Mouse (Mus musculus): ENCODE data around the gene Tmem135. TPM values are rescaled to one million over a fixed set of nuclear protein-coding genes. Genes with fewer than 3 reads are reported as not detected.
A peak's percentile ranks its signal among the peaks of the same experiment; 100 is the strongest.

Gene Tmem135
- polyA plus RNA-seq, 1 experiment from 2014 or later, result 36.4 TPM

- no peak overlapping the region for H3K27ac ChIP-seq (ENCODE audit: low read depth, low read length)
- 24% methylated on average over 6 of the region's 6 CpGs for WGBS
These were observed 193.5 kb downstream of the Tmem135 start for GRCm38 (mm10) chr7:89210506-89210905.

GRCm38 (mm10) chr7:89206165-89206564 lies 197.9 kb downstream of the Tmem135 start:
- ATAC-seq (ENCODE audit: low read depth), result no peak
- no peak overlapping the region for H3K27ac ChIP-seq (ENCODE audit: low read depth, low read length)
- H3K27me3 ChIP-seq (ENCODE audit: control insufficient read depth, insufficient read depth, low read length), result no peaks in the 10 kb centered on the region
- H3K9ac ChIP-seq (replicated peaks; ENCODE audit: low read depth, low read length), result no peak overlapping the region
- no peaks in the 10 kb centered on the region for H3K36me3 ChIP-seq (ENCODE audit: control insufficient read depth, insufficient read depth, low read length)
- no peaks in the 10 kb centered on the region for H3K9me3 ChIP-seq (ENCODE audit: control insufficient read depth, low read length)
- no peak overlapping the region for H3K4me3 ChIP-seq (ENCODE audit: low read depth, low read length)
- H3K4me1 ChIP-seq (ENCODE audit: control insufficient read depth, insufficient read depth, low read length), result no peaks in the 10 kb centered on the region
- 89% methylated on average over 3 of the region's 3 CpGs for WGBS
- no peak overlapping the region for H3K4me2 ChIP-seq (ENCODE audit: low read depth, low read length)

More at GRCm38 (mm10) chr7:89210506-89210905, 193.5 kb downstream of the Tmem135 start:
- Histone ChIP-seq H3K9me3 (ENCODE audit: control insufficient read depth, low read length) (no peaks in the 10 kb centered on the region), H3K36me3 (ENCODE audit: control insufficient read depth, insufficient read depth, low read length) (no peaks in the 10 kb centered on the region), H3K27me3 (ENCODE audit: control insufficient read depth, insufficient read depth, low read length) (no peaks in the 10 kb centered on the region), H3K4me2 (ENCODE audit: low read depth, low read length) (no peak overlapping the region), H3K9ac (replicated peaks; ENCODE audit: low read depth, low read length) (no peak overlapping the region), H3K4me1 (ENCODE audit: control insufficient read depth, insufficient read depth, low read length) (no peaks in the 10 kb centered on the region), H3K4me3 (ENCODE audit: low read depth, low read length) (no peak overlapping the region)
- ATAC-seq (ENCODE audit: low read depth), result peak; percentile 46

GRCm38 (mm10) chr7:89205402-89205801 lies 198.6 kb downstream of the Tmem135 start:
- no peak for ATAC-seq (ENCODE audit: low read depth)
- Histone ChIP-seq H3K27me3 (ENCODE audit: control insufficient read depth, insufficient read depth, low read length) (no peaks in the 10 kb centered on the region), H3K27ac (ENCODE audit: low read depth, low read length) (no peak overlapping the region), H3K4me2 (ENCODE audit: low read depth, low read length) (no peak overlapping the region), H3K36me3 (ENCODE audit: control insufficient read depth, insufficient read depth, low read length) (no peaks in the 10 kb centered on the region), H3K4me1 (ENCODE audit: control insufficient read depth, insufficient read depth, low read length) (no peaks in the 10 kb centered on the region), H3K9ac (replicated peaks; ENCODE audit: low read depth, low read length) (no peak overlapping the region), H3K4me3 (ENCODE audit: low read depth, low read length) (no peak overlapping the region), H3K9me3 (ENCODE audit: control insufficient read depth, low read length) (no peaks in the 10 kb centered on the region)
- 95% methylated on average over 1 of the region's 1 CpGs for WGBS

GRCm38 (mm10) chr7:89203144-89203543 lies 200.9 kb downstream of the Tmem135 start:
- ATAC-seq (ENCODE audit: low read depth), result no peak
- H3K36me3 ChIP-seq (ENCODE audit: control insufficient read depth, insufficient read depth, low read length), result no peaks in the 10 kb centered on the region
- no peaks in the 10 kb centered on the region for H3K9me3 ChIP-seq (ENCODE audit: control insufficient read depth, low read length)
- no peak overlapping the region for H3K27ac ChIP-seq (ENCODE audit: low read depth, low read length)
- no peak overlapping the region for H3K4me3 ChIP-seq (ENCODE audit: low read depth, low read length)
- H3K4me2 ChIP-seq (ENCODE audit: low read depth, low read length), result no peak overlapping the region
- no peaks in the 10 kb centered on the region for H3K27me3 ChIP-seq (ENCODE audit: control insufficient read depth, insufficient read depth, low read length)
- WGBS, result 84% methylated on average over 5 of the region's 5 CpGs
- no peak overlapping the region for H3K9ac ChIP-seq (replicated peaks; ENCODE audit: low read depth, low read length)
- H3K4me1 ChIP-seq (ENCODE audit: control insufficient read depth, insufficient read depth, low read length), result no peaks in the 10 kb centered on the region

- H3K27ac ChIP-seq (ENCODE audit: low read depth, low read length), result no peak overlapping the region
- H3K27me3 ChIP-seq (ENCODE audit: control insufficient read depth, insufficient read depth, low read length), result no peaks in the 10 kb centered on the region
- no peaks in the 10 kb centered on the region for H3K9me3 ChIP-seq (ENCODE audit: control insufficient read depth, low read length)
- no peak overlapping the region for H3K4me3 ChIP-seq (ENCODE audit: low read depth, low read length)
- H3K4me2 ChIP-seq (ENCODE audit: low read depth, low read length), result no peak overlapping the region
- ATAC-seq (ENCODE audit: low read depth), result no peak
- H3K9ac ChIP-seq (replicated peaks; ENCODE audit: low read depth, low read length), result no peak overlapping the region
- no peaks in the 10 kb centered on the region for H3K4me1 ChIP-seq (ENCODE audit: control insufficient read depth, insufficient read depth, low read length)
- H3K36me3 ChIP-seq (ENCODE audit: control insufficient read depth, insufficient read depth, low read length), result no peaks in the 10 kb centered on the region
These were observed 202.1 kb downstream of the Tmem135 start for GRCm38 (mm10) chr7:89201954-89202353.

GRCm38 (mm10) chr7:89198499-89198898 lies 205.5 kb downstream of the Tmem135 start:
- Histone ChIP-seq H3K27me3 (ENCODE audit: control insufficient read depth, insufficient read depth, low read length) (no peaks in the 10 kb centered on the region), H3K9me3 (ENCODE audit: control insufficient read depth, low read length) (no peaks in the 10 kb centered on the region), H3K4me3 (ENCODE audit: low read depth, low read length) (no peak overlapping the region), H3K36me3 (ENCODE audit: control insufficient read depth, insufficient read depth, low read length) (no peaks in the 10 kb centered on the region), H3K4me1 (ENCODE audit: control insufficient read depth, insufficient read depth, low read length) (no peaks in the 10 kb centered on the region), H3K9ac (replicated peaks; ENCODE audit: low read depth, low read length) (no peak overlapping the region), H3K4me2 (ENCODE audit: low read depth, low read length) (no peak overlapping the region), H3K27ac (ENCODE audit: low read depth, low read length) (no peak overlapping the region)
- WGBS, result 84% methylated on average over 4 of the region's 4 CpGs
- ATAC-seq (ENCODE audit: low read depth), result no peak

GRCm38 (mm10) chr7:89193459-89193858 lies 210.6 kb downstream of the Tmem135 start:
- H3K4me2 ChIP-seq (ENCODE audit: low read depth, low read length), result no peak overlapping the region
- H3K9ac ChIP-seq (replicated peaks; ENCODE audit: low read depth, low read length), result no peak overlapping the region
- no peaks in the 10 kb centered on the region for H3K36me3 ChIP-seq (ENCODE audit: control insufficient read depth, insufficient read depth, low read length)
- no peak for ATAC-seq (ENCODE audit: low read depth)
- no peaks in the 10 kb centered on the region for H3K9me3 ChIP-seq (ENCODE audit: control insufficient read depth, low read length)
- H3K4me3 ChIP-seq (ENCODE audit: low read depth, low read length), result no peak overlapping the region
- no peak overlapping the region for H3K27ac ChIP-seq (ENCODE audit: low read depth, low read length)
- WGBS, result 66% methylated on average over 5 of the region's 5 CpGs
- H3K27me3 ChIP-seq (ENCODE audit: control insufficient read depth, insufficient read depth, low read length), result no peaks in the 10 kb centered on the region
- H3K4me1 ChIP-seq (ENCODE audit: control insufficient read depth, insufficient read depth, low read length), result no peaks in the 10 kb centered on the region

- Histone ChIP-seq H3K4me3 (ENCODE audit: low read depth, low read length) (no peak overlapping the region), H3K36me3 (ENCODE audit: control insufficient read depth, insufficient read depth, low read length) (no peaks in the 10 kb centered on the region), H3K27ac (ENCODE audit: low read depth, low read length) (no peak overlapping the region), H3K9ac (replicated peaks; ENCODE audit: low read depth, low read length) (no peak overlapping the region), H3K27me3 (ENCODE audit: control insufficient read depth, insufficient read depth, low read length) (no peaks in the 10 kb centered on the region), H3K4me2 (ENCODE audit: low read depth, low read length) (no peak overlapping the region), H3K9me3 (ENCODE audit: control insufficient read depth, low read length) (no peaks in the 10 kb centered on the region), H3K4me1 (ENCODE audit: control insufficient read depth, insufficient read depth, low read length) (no peaks in the 10 kb centered on the region)
- 85% methylated on average over 4 of the region's 4 CpGs for WGBS
- ATAC-seq (ENCODE audit: low read depth), result no peak
These were observed 220.1 kb downstream of the Tmem135 start for GRCm38 (mm10) chr7:89183928-89184327.

GRCm38 (mm10) chr7:89182943-89183342 lies 221.1 kb downstream of the Tmem135 start:
- Histone ChIP-seq H3K36me3 (ENCODE audit: control insufficient read depth, insufficient read depth, low read length) (no peaks in the 10 kb centered on the region), H3K9me3 (ENCODE audit: control insufficient read depth, low read length) (no peaks in the 10 kb centered on the region), H3K27ac (ENCODE audit: low read depth, low read length) (no peak overlapping the region), H3K4me1 (ENCODE audit: control insufficient read depth, insufficient read depth, low read length) (no peaks in the 10 kb centered on the region), H3K4me3 (ENCODE audit: low read depth, low read length) (no peak overlapping the region), H3K4me2 (ENCODE audit: low read depth, low read length) (no peak overlapping the region), H3K27me3 (ENCODE audit: control insufficient read depth, insufficient read depth, low read length) (no peaks in the 10 kb centered on the region), H3K9ac (replicated peaks; ENCODE audit: low read depth, low read length) (no peak overlapping the region)
- WGBS, result 73% methylated on average over 5 of the region's 5 CpGs
- ATAC-seq (ENCODE audit: low read depth), result no peak

GRCm38 (mm10) chr7:89181285-89181684 lies 222.7 kb downstream of the Tmem135 start:
- Histone ChIP-seq H3K27me3 (ENCODE audit: control insufficient read depth, insufficient read depth, low read length) (no peaks in the 10 kb centered on the region), H3K9me3 (ENCODE audit: control insufficient read depth, low read length) (no peaks in the 10 kb centered on the region), H3K9ac (replicated peaks; ENCODE audit: low read depth, low read length) (no peak overlapping the region), H3K4me3 (ENCODE audit: low read depth, low read length) (no peak overlapping the region), H3K4me2 (ENCODE audit: low read depth, low read length) (no peak overlapping the region), H3K27ac (ENCODE audit: low read depth, low read length) (no peak overlapping the region), H3K4me1 (ENCODE audit: control insufficient read depth, insufficient read depth, low read length) (no peaks in the 10 kb centered on the region), H3K36me3 (ENCODE audit: control insufficient read depth, insufficient read depth, low read length) (no peaks in the 10 kb centered on the region)
- WGBS, result 60% methylated on average over 1 of the region's 1 CpGs
- ATAC-seq (ENCODE audit: low read depth), result no peak

Measured in neural tube, embryonic 14.5 days (tissue).